Mouse (Mus musculus): Measurements from ENCODE around the gene Ripply1.

DNA sequence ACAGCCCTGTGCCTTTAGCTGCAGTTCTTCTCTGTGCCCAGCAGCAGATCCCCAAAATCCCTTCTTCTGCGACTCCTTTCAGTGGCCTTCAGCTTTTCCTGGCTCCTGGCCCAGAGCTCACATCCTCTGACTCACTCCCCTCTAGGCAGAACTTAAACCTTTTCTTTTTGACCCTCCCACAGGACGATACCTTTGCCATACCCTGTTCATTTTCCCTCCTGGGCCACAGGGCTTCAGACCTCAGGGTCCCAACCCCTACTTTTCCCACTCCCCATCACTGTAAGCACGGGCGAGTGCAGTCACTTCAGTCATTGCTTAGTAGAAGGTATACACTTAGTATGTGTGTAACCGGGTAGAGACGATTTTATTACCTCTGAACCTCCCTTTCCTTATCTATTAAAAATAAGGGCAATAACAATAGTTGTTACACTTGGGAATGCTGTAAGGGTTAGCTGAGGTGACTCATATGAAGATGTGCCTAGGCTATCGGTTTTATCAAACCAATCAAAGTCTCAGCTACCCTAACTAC, 7.0 kb downstream of the Ripply1 start:
- TF ChIP-seq CTCF (IDR thresholded peaks at IDR 0.05; ENCODE audit: control insufficient read depth, insufficient read depth, insufficient replicate concordance, low read depth, low read length) (no peak), POLR2A (IDR thresholded peaks at IDR 0.05; ENCODE audit: control insufficient read depth, low read depth, low read length) (no peak)

All from testis, adult 2 months (tissue).